Mouse (Mus musculus) midbrain, embryonic 13.5 days (tissue): Measurements from ENCODE around the gene Hsd17b6. TPM values are rescaled to one million over a fixed set of nuclear protein-coding genes. Genes with fewer than 3 reads are reported as not detected.
A peak's percentile ranks its signal among the peaks of the same experiment; 100 is the strongest.
"Not testable (repeated sequence)": the region's sequence is repeated elsewhere in the genome, so short reads cannot be mapped to it uniquely, and the experiment has no call there.

Experiments
- ATAC-seq: fragments of 200-750 bp; cut with Nextera tagmentation; 2 replicates; pipeline ENCODE4 v1.8.0; 2017; ENCODE audit warnings: mild to moderate bottlenecking, moderate TSS enrichment, moderate library complexity
- H3K27ac ChIP-seq: fragments of 300-500 bp; sonication (generic); 2 replicates; pipeline ENCODE4 v1.5.1; 2015; ENCODE audit warnings: inconsistent platforms, mild to moderate bottlenecking, moderate library complexity
- H3K27me3 ChIP-seq: fragments of 300-500 bp; sonication (generic); 2 replicates; pipeline ENCODE4 v1.6.1; 2015; ENCODE audit warnings: mild to moderate bottlenecking, inconsistent platforms
- H3K36me3 ChIP-seq: fragments of 300-500 bp; sonication (generic); 2 replicates; pipeline ENCODE4 v1.6.1; 2015; ENCODE audit warnings: mild to moderate bottlenecking, inconsistent platforms
- H3K4me1 ChIP-seq: fragments of 300-500 bp; sonication (generic); replicated peaks from 2 replicates; pipeline ENCODE4 v1.6.1; 2015; ENCODE audit warnings: inconsistent platforms
- H3K4me2 ChIP-seq: fragments of 300-500 bp; sonication (generic); replicated peaks from 2 replicates; pipeline ENCODE4 v1.6.1; 2015; ENCODE audit warnings: moderate library complexity, mild to moderate bottlenecking, inconsistent platforms
- H3K4me3 ChIP-seq: fragments of 300-500 bp; sonication (generic); replicated peaks from 2 replicates; pipeline ENCODE4 v1.5.1; 2015; ENCODE audit warnings: mild to moderate bottlenecking, inconsistent platforms
- H3K9ac ChIP-seq: fragments of 300-500 bp; sonication (generic); replicated peaks from 2 replicates; pipeline ENCODE4 v1.6.1; 2015; ENCODE audit warnings: mild to moderate bottlenecking, inconsistent platforms
- H3K9me3 ChIP-seq: fragments of 300-500 bp; sonication (generic); 2 replicates; pipeline ENCODE4 v1.6.1; 2016; ENCODE audit warnings: mild to moderate bottlenecking, inconsistent platforms
- WGBS: fragments of 180-500 bp; shearing (Covaris S2); methylation state at CpG from one replicate; pipeline ENCODE4 v1.1.7; 2015; 5-methylcytosine and 5-hydroxymethylcytosine counted together
- polyA plus RNA-seq: library from polyadenylated mRNA; unstranded; fragments of >200 nt; fragmentation: Nextera tagmentation; extraction: Ambion mirVana; gene quantifications from 2 replicates; pipeline ENCODE4 v1.2.1, GENCODE M21; 2015

Hsd17b6 gene
- not detected in 2 replicates for polyA plus RNA-seq

- 90% methylated on average over 1 of the region's 1 CpGs for WGBS
- Histone ChIP-seq H3K9me3 (no peaks in the 10 kb centered on the region), H3K9ac (no peak within 1 kb of the TSS), H3K27me3 (no peaks in the 10 kb centered on the region), H3K27ac (no peak within 1 kb of the TSS), H3K4me3 (no peak within 1 kb of the TSS), H3K36me3 (no peaks in the 10 kb centered on the region), H3K4me2 (no peak within 1 kb of the TSS), H3K4me1 (no peaks in the 10 kb centered on the region)
- ATAC-seq, result no peak
These were observed at the start of gene Hsd17b6 for GRCm38 (mm10) chr10:128007446-128007845. Hsd17b6 (minus strand) TSS chr10:128007611.

DNA sequence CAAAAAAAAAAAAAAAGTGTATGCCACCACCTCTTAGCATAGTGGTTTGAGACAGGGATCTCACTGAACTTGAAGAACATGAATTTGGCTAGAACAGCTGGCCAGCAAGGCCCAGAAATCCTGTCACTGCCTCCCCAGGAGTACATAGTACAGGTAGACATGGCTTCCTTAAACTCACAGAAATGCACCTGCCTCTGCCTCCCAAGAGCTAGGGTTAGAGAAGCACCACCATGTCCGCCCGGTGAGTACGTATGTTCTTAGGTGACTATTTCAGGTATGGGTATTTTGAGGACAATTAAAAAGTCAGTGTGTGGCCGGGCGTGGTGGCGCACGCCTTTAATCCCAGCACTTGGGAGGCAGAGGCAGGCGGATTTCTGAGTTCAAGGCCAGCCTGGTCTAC lies 45.6 kb upstream of the Hsd17b6 start:
- no peaks in the 10 kb centered on the region for H3K9me3 ChIP-seq
- H3K4me3 ChIP-seq, result no peak overlapping the region
- H3K9ac ChIP-seq, result no peak overlapping the region
- WGBS, result 94% methylated on average over 8 of the region's 8 CpGs
- no peaks in the 10 kb centered on the region for H3K27me3 ChIP-seq
- no peak overlapping the region for H3K27ac ChIP-seq
- H3K4me2 ChIP-seq, result no peak overlapping the region
- no peak for ATAC-seq
- peaks cover 37% of the 10 kb centered on the region for H3K36me3 ChIP-seq
- H3K4me1 ChIP-seq, result peaks cover 7% of the 10 kb centered on the region

DNA sequence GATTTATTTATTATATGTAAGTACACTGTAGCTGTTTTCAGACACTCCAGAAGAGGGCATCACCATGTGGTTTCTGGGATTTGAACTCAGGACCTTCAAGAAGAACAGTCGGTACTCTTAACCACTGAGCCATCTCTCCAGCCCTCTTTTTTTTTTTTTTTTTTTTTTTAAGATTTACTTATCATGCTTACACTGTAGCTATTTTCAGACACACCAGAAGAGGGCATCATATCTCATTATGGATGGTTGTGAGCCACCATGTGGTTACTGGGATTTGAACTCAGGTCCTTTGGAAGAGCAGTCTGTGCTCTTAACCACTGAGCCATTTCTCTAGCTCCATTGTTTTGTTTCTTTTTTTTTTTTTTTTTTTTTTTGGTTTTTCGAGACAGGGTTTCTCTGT lies 44.7 kb upstream of the Hsd17b6 start:
- not testable (repeated sequence) for H3K9me3 ChIP-seq, H3K4me1 ChIP-seq, H3K4me3 ChIP-seq, ATAC-seq, H3K4me2 ChIP-seq, H3K27ac ChIP-seq, H3K27me3 ChIP-seq, H3K9ac ChIP-seq
- H3K36me3 ChIP-seq, result peaks cover 44% of the 10 kb centered on the region
- WGBS, result 100% methylated on average over 1 of the region's 2 CpGs

GRCm38 (mm10) chr10:128051589-128051988 lies 44.2 kb upstream of the Hsd17b6 start:
- Histone ChIP-seq H3K27me3 (no peaks in the 10 kb centered on the region), H3K27ac (no peak overlapping the region), H3K9ac (no peak overlapping the region), H3K4me1 (no peaks in the 10 kb centered on the region), H3K4me3 (no peak overlapping the region), H3K36me3 (peaks cover 49% of the 10 kb centered on the region), H3K9me3 (no peaks in the 10 kb centered on the region), H3K4me2 (no peak overlapping the region)
- ATAC-seq, result no peak
- WGBS, result 99% methylated on average over 5 of the region's 5 CpGs

DNA sequence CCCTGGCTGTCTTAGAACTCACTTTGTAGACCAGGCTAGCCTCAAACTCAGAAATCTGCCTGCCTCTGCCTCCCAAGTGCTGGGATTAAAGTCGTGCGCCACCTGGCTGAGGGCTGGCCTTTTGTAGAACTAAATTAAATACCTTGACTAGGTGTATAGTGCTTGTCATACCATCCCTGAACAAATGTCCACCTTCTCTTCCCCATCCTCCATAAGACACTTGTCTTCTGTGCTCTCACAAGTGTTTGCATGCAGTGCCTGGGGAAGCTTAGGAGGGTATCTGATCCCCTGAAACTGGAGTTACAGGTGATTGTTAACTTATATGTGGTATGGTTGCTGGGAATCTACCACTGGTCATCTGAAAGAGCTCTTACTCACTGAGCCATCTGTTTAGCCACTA lies 42.9 kb upstream of the Hsd17b6 start:
- Histone ChIP-seq H3K4me3 (no peak overlapping the region), H3K36me3 (peaks cover 62% of the 10 kb centered on the region), H3K4me1 (no peaks in the 10 kb centered on the region), H3K27ac (no peak overlapping the region), H3K27me3 (no peaks in the 10 kb centered on the region), H3K9ac (no peak overlapping the region), H3K9me3 (no peaks in the 10 kb centered on the region), H3K4me2 (no peak overlapping the region)
- WGBS, result 83% methylated on average over 2 of the region's 2 CpGs
- ATAC-seq, result no peak

GRCm38 (mm10) chr10:128049741-128050140 lies 42.3 kb upstream of the Hsd17b6 start:
- H3K4me2 ChIP-seq, result no peak overlapping the region
- no peak overlapping the region for H3K4me3 ChIP-seq
- H3K9ac ChIP-seq, result no peak overlapping the region
- no peaks in the 10 kb centered on the region for H3K27me3 ChIP-seq
- H3K4me1 ChIP-seq, result 0 out of 2 replicates have a peak, but pooled peaks cover 3% of the 10 kb centered on the region
- ATAC-seq, result no peak
- H3K9me3 ChIP-seq, result no peaks in the 10 kb centered on the region
- 97% methylated on average over 2 of the region's 2 CpGs for WGBS
- peaks cover 67% of the 10 kb centered on the region for H3K36me3 ChIP-seq
- no peak overlapping the region for H3K27ac ChIP-seq

DNA sequence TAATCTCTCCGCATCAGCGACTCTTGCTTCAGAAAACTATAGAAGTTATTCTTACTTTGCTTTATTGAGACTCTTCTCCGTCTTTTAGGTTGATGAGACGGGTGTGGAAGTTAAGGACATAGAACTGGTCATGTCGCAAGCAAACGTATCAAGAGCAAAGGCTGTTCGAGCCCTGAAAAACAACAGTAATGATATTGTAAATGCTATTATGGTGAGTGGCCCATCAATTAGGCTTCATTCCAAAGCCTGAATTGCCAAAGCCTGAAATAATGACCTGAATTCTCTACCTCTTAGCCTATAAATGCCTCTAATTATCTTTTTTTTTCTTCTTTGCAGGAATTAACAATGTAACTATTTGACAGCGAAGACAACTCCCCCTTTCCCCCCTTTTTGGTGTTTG lies 40.7 kb upstream of the Hsd17b6 start:
- H3K27ac ChIP-seq, result no peak overlapping the region
- H3K36me3 ChIP-seq, result peaks cover 83% of the 10 kb centered on the region
- H3K4me1 ChIP-seq, result peaks cover 17% of the 10 kb centered on the region; the same call in 1 of the 2 replicates
- WGBS, result 96% methylated on average over 8 of the region's 8 CpGs
- no peak overlapping the region for H3K9ac ChIP-seq
- no peak overlapping the region for H3K4me3 ChIP-seq
- no peak for ATAC-seq
- H3K27me3 ChIP-seq, result no peaks in the 10 kb centered on the region
- no peaks in the 10 kb centered on the region for H3K9me3 ChIP-seq
- H3K4me2 ChIP-seq, result no peak overlapping the region

- 71% methylated on average over 3 of the region's 3 CpGs for WGBS
- no peak overlapping the region for H3K9ac ChIP-seq
- no peak for ATAC-seq
- H3K9me3 ChIP-seq, result no peaks in the 10 kb centered on the region
- no peaks in the 10 kb centered on the region for H3K27me3 ChIP-seq
- peaks cover 85% of the 10 kb centered on the region for H3K36me3 ChIP-seq
- H3K4me1 ChIP-seq, result peaks cover 31% of the 10 kb centered on the region
- no peak overlapping the region for H3K27ac ChIP-seq
- H3K4me3 ChIP-seq, result no peak overlapping the region
- no peak overlapping the region for H3K4me2 ChIP-seq
These were observed 35.8 kb upstream of the Hsd17b6 start for GRCm38 (mm10) chr10:128043041-128043835.

DNA sequence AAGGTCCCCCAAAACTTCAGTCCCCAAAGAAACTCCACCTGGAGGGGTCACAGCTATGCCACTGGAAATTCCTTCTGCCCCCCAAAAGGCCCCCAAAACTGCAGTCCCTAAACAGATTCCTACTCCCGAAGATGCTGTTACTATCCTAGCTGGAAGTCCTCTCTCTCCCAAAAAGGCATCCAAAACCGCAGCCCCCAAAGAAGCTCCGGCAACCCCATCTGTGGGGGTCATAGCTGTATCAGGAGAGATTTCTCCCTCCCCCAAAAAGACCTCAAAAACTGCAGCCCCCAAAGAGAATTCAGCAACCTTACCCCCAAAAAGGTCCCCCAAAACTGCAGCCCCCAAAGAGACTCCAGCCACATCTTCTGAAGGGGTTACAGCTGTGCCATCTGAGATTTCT lies 35.1 kb upstream of the Hsd17b6 start:
- no peak overlapping the region for H3K4me2 ChIP-seq
- no peak overlapping the region for H3K27ac ChIP-seq
- WGBS, result 93% methylated on average over 3 of the region's 3 CpGs
- H3K36me3 ChIP-seq, result peaks cover 78% of the 10 kb centered on the region
- H3K9ac ChIP-seq, result no peak overlapping the region
- ATAC-seq, result no peak
- peaks cover 38% of the 10 kb centered on the region for H3K4me1 ChIP-seq
- H3K27me3 ChIP-seq, result no peaks in the 10 kb centered on the region
- H3K9me3 ChIP-seq, result no peaks in the 10 kb centered on the region
- no peak overlapping the region for H3K4me3 ChIP-seq

DNA sequence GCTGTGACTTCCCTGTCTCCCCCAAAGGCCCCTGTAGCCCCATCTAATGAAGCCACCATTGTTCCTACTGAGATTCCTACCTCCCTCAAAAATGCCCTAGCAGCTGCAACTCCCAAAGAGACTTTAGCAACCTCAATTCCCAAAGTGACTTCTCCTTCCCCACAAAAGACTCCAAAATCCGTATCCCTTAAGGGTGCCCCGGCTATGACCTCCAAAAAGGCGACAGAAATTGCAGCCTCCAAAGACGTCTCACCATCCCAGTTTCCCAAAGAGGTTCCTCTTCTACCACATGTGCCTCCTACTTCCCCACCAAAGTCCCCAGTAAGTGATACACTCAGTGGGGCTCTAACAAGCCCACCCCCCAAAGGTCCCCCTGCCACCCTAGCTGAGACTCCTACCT lies 34.2 kb upstream of the Hsd17b6 start:
- WGBS, result 79% methylated on average over 4 of the region's 4 CpGs
- Histone ChIP-seq H3K27me3 (no peaks in the 10 kb centered on the region), H3K27ac (no peak overlapping the region), H3K4me2 (no peak overlapping the region), H3K4me1 (peaks cover 46% of the 10 kb centered on the region), H3K4me3 (no peak overlapping the region), H3K9me3 (no peaks in the 10 kb centered on the region), H3K9ac (no peak overlapping the region), H3K36me3 (peaks cover 71% of the 10 kb centered on the region)
- no peak for ATAC-seq

- H3K9me3 ChIP-seq, result no peaks in the 10 kb centered on the region
- peaks cover 58% of the 10 kb centered on the region for H3K36me3 ChIP-seq
- no peak overlapping the region for H3K9ac ChIP-seq
- no peak overlapping the region for H3K4me3 ChIP-seq
- ATAC-seq, result no peak
- no peak overlapping the region for H3K4me2 ChIP-seq
- H3K4me1 ChIP-seq, result peaks cover 49% of the 10 kb centered on the region
- no peak overlapping the region for H3K27ac ChIP-seq
- 97% methylated on average over 5 of the region's 5 CpGs for WGBS
- H3K27me3 ChIP-seq, result no peaks in the 10 kb centered on the region
These were observed 32.9 kb upstream of the Hsd17b6 start for GRCm38 (mm10) chr10:128040293-128040692.

GRCm38 (mm10) chr10:128039858-128040257 lies 32.4 kb upstream of the Hsd17b6 start:
- Histone ChIP-seq H3K4me3 (no peak overlapping the region), H3K27me3 (no peaks in the 10 kb centered on the region), H3K9ac (no peak overlapping the region), H3K36me3 (peaks cover 54% of the 10 kb centered on the region), H3K9me3 (no peaks in the 10 kb centered on the region), H3K4me1 (peaks cover 48% of the 10 kb centered on the region), H3K27ac (no peak overlapping the region), H3K4me2 (no peak overlapping the region)
- 82% methylated on average over 3 of the region's 3 CpGs for WGBS
- no peak for ATAC-seq

DNA sequence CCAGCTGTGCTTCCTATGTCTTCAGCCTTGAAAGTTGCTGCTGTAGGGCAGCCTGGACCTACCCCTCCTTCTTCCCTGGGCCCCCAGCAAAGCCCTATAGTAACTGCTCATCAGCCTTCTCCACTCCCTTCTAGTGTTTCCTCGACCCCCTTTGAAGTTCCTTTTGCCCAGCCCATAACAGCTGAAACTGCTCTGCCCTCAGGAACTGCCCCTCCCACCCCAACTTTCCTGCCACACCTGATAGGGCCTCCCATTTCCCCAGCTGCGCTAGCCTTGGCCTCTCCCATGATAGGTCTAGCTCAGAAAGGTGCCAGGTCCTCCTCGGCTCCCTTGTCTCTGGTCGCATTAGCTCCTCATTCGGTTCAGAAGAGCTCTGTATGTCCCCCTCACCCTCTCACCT lies 31.8 kb upstream of the Hsd17b6 start:
- Histone ChIP-seq H3K4me1 (peaks cover 46% of the 10 kb centered on the region), H3K36me3 (peaks cover 47% of the 10 kb centered on the region), H3K9me3 (no peaks in the 10 kb centered on the region), H3K9ac (0 out of 2 replicates have a peak overlapping the region, but pooled peaks have one; percentile 0), H3K27me3 (no peaks in the 10 kb centered on the region), H3K4me2 (no peak overlapping the region), H3K4me3 (no peak overlapping the region), H3K27ac (no peak overlapping the region)
- ATAC-seq, result no peak
- WGBS, result 79% methylated on average over 5 of the region's 5 CpGs
